Mouse (Mus musculus) brown adipose tissue, adult 24 weeks (tissue): ENCODE data around the gene Rela. TPM values are rescaled to one million over a fixed set of nuclear protein-coding genes. Genes with fewer than 3 reads are reported as not detected.

Experiments
- H3K27ac ChIP-seq: fragments of 200-500 bp; replicated peaks from 2 replicates; pipeline ENCODE4 v1.5.1; 2012; ENCODE audit warnings: low read depth, mild to moderate bottlenecking, low read length
- H3K4me1 ChIP-seq: fragments of 200-500 bp; 2 replicates; pipeline ENCODE4 v1.6.1; 2012; ENCODE audit warnings: low read length, mixed read lengths; ENCODE audit not compliant: control insufficient read depth, insufficient read depth, insufficient read length
- H3K4me3 ChIP-seq: fragments of 200-500 bp; 2 replicates; pipeline ENCODE4 v1.5.1; 2012; ENCODE audit warnings: low read depth, mild to moderate bottlenecking, low read length, moderate library complexity; ENCODE audit not compliant: insufficient read depth
- polyA plus RNA-seq: library from polyadenylated mRNA; stranded (reverse); fragments of >200 nt; gene quantifications from 2 replicates; pipeline ENCODE4 v1.2.4, GENCODE M21; 2012; ENCODE audit not compliant: missing spikeins, insufficient read depth, insufficient read length

Gene Rela
- polyA plus RNA-seq, 1 experiment, result 22.8 TPM

GRCm38 (mm10) chr19:5647791-5648190, 10.5 kb downstream of the Rela start:
- Histone ChIP-seq H3K4me1 (peaks cover 10% of the 10 kb centered on the region; the same call in 1 of the 2 replicates), H3K27ac (no peak overlapping the region), H3K4me3 (no peak overlapping the region)

- H3K27ac ChIP-seq, result peak overlapping the region; percentile 58
Measured at GRCm38 (mm10) chr19:5648401-5649297, 11.4 kb downstream of the Rela start.

DNA sequence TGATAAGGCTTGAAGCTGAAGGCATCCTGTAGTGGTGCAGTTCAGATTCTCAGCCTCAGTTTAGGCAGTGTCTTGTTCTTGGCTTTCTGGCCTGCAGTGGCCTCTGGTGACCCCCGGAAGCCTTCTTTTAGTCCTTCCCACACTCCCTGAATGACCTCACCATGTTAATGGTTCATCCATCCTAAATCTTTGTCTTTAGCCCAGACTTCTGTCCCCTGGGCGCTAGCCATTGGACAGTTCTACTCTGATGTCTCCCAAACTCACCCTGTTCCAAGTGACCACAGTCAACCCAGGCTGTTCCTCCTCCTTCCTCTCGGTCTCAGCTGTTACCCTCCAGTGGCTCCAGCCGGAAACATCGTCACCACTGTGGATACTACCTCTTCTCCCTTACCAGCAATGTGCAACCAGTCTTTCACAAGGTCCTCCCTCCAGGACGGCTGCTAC, 12.0 kb downstream of the Rela start:
- Histone ChIP-seq H3K4me1 (peaks cover 10% of the 10 kb centered on the region; the same call in 1 of the 2 replicates), H3K27ac (peak overlapping the region; percentile 58), H3K4me3 (peak overlapping the region; percentile 46)

More at GRCm38 (mm10) chr19:5648401-5649297, 11.4 kb downstream of the Rela start:
- Histone ChIP-seq H3K4me3 (peak overlapping the region; percentile 46), H3K4me1 (peaks cover 10% of the 10 kb centered on the region; the same call in 1 of the 2 replicates)

- Histone ChIP-seq H3K4me1 (peaks cover 10% of the 10 kb centered on the region; the same call in 1 of the 2 replicates), H3K4me3 (no peak overlapping the region), H3K27ac (no peak overlapping the region)
Measured at GRCm38 (mm10) chr19:5651502-5652274, 14.4 kb downstream of the Rela start.

GRCm38 (mm10) chr19:5652570-5652969, 15.3 kb downstream of the Rela start:
- Histone ChIP-seq H3K4me1 (peaks cover 10% of the 10 kb centered on the region; the same call in 1 of the 2 replicates), H3K4me3 (no peak overlapping the region), H3K27ac (peak overlapping the region; percentile 7; the same call in 1 of the 2 replicates)

- H3K4me3 ChIP-seq, result 0 out of 2 replicates have a peak overlapping the region, but pooled peaks have one; percentile 8
Measured at GRCm38 (mm10) chr19:5653969-5654719, 16.9 kb downstream of the Rela start.

GRCm38 (mm10) chr19:5654720-5655298, 17.5 kb downstream of the Rela start:
- Histone ChIP-seq H3K27ac (no peak overlapping the region), H3K4me3 (no peak overlapping the region), H3K4me1 (no peaks in the 10 kb centered on the region)

More at GRCm38 (mm10) chr19:5653969-5654719, 16.9 kb downstream of the Rela start:
- Histone ChIP-seq H3K27ac (no peak overlapping the region), H3K4me1 (0 out of 2 replicates have a peak, but pooled peaks cover 3% of the 10 kb centered on the region)

- Histone ChIP-seq H3K27ac (peak overlapping the region; percentile 72), H3K4me1 (peaks cover 15% of the 10 kb centered on the region), H3K4me3 (peak overlapping the region; percentile 64)
Measured at GRCm38 (mm10) chr19:5660942-5661751, 23.9 kb downstream of the Rela start.

DNA sequence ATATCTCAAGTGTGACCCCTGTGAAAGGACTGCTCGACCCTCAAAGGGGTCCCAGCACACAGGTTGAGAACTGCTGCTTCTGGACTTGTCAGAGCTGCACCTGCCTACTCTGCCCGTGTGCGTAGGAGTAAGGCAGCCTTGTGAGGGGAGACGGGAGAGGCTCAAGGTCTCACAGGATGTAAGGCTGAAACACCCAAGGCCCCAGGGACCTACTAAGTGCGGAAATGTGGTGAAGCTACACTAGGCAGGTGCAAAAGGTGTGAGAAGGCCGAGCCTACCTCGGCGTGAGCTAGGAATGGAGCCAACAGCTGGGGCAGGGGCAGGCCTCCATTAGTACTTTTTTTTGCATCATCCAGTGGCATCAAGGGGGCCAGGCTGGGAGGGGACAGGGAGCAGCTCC, 25.0 kb downstream of the Rela start:
- Histone ChIP-seq H3K4me3 (peak overlapping the region; percentile 64), H3K4me1 (peaks cover 15% of the 10 kb centered on the region), H3K27ac (peak overlapping the region; percentile 72)

- peak within 1 kb of the TSS; percentile 80 for H3K27ac ChIP-seq
- H3K4me1 ChIP-seq, result peaks cover 15% of the 10 kb centered on the region
- peak within 1 kb of the TSS; percentile 64 for H3K4me3 ChIP-seq
Measured at GRCm38 (mm10) chr19:5662981-5663913, 26.0 kb downstream of the Rela start, which contains the start of gene Sipa1. Gene Sipa1 (minus strand): TSS chr19:5663707.

DNA sequence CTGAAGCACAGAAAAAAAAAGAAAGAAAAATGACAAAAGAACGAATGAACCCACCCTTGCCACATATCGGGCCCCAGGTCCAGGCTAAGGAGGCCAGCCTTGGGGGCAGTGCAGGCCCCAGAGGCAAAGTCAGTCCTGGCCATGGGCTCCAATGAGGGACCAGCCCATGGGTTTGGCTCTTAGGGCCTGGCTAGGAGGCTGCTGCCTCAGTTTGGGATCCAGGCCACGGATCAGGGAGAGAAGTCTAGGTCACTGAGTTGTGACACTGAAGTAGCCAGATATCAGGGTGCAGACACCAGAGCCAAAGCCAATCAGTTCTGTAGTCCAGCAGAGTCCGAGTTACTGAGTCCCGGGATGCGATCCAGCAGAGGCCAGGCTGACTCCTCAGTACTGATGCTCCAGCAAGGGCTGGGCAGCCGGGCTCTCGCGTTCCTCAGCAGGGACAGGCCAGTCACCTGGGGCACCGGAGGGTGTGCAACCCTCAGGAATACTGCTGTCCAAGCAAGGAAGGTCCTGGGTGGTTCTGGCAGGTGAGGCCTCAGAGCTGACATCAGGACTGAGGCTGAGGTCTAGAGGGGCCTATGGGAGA, 27.5 kb downstream of the Rela start:
- Histone ChIP-seq H3K27ac (no peak overlapping the region), H3K4me1 (peaks cover 15% of the 10 kb centered on the region), H3K4me3 (no peak overlapping the region)

DNA sequence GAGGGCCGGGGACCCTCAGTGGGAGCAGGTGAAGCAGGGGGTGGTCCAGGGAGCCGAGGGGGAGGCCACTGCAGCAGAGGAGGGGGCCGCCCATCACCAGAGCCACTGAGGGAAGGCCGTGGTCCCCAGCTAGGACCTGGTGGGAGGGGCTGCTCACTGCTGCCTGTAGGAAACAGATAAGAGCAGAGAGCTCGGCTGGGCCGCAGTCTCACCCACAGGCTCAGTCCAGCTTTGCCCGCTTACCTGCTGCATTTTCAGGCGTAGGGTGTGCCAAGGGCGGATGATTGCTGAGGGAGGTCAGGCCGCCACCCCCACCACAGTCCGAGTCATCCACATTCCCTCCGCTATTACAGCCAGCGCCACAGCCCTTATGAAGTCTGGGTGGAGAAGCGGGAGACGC, 28.2 kb downstream of the Rela start:
- H3K27ac ChIP-seq, result no peak overlapping the region
- H3K4me1 ChIP-seq, result peaks cover 9% of the 10 kb centered on the region
- H3K4me3 ChIP-seq, result no peak overlapping the region
